Mouse (Mus musculus) spleen, adult 2 months (tissue): ENCODE results near the gene Wdr64.

ENCODE experiments used
- CTCF ChIP-seq: fragments of 200-500 bp; IDR thresholded peaks from 2 replicates; pipeline ENCODE4 v1.5.1; 2011; ENCODE audit warnings: mild to moderate bottlenecking, inconsistent platforms; ENCODE audit not compliant: insufficient read depth, insufficient read length, insufficient replicate concordance; ENCODE audit errors: extremely low read depth
- POLR2A ChIP-seq: fragments of 200-500 bp; IDR thresholded peaks from 2 replicates; pipeline ENCODE4 v1.6.1; 2011; ENCODE audit warnings: low read depth, low read length, inconsistent platforms

DNA sequence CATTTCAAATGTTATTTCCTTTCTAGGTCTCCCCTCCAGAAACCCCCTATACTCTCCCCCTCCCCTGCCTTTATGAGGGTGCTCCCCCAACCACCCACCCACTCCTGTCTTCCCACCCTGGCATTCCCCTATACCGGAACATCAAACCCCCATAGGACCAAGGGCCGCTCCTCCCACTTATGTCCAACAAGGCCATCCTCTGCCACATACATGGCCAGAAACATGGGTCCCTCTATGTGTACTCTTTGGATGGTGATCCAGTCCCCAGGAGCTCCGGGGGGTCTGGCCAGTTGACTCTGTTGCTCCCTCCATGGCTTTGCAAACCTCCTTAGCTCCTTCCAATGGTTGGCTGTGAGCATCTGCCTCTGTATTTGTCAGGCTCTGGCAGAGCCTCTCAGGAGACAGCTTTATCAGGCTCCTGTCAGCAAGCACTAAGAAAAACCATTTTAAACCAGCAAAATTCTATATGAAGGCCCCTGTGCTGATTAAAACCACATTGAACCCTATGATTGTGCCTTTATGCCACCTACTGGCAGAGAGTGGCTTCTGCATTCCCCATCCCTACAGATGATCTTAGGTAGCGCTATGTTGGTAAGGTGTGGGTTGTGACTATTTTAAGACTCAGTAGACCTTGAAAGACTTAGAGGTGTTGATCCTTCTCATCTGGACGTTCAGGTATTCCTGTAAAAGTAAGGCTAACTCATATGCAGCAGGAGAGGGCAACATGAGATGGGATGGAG, 29.6 kb upstream of the Wdr64 start:
- peak; percentile 47; the same call in 1 of the 2 replicates for TF ChIP-seq CTCF
- TF ChIP-seq POLR2A: no peak
